Mouse (Mus musculus): Measurements from ENCODE around the gene Zfp362.

Zfp362 gene

DNA sequence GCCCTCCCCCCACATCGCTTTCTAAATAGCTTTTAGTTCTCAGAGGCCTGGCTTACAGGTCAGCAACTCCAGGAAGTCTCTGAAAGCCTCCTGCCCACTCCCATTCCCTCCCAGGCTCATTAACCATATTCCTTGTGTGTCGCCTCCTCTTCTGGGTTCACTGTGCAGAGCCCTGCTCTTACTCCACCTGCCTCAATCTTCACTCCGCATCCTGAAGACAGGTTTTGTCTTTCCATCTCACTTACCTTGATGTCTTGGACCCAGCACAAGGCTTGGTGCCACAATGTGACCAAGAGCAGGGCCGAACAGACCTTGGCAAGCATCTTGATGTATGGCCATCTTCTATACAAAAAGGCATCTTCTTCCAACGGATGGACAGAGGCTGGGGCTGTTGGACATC is 46.6 kb downstream of the Zfp362 start:
- DNase-seq (ENCODE audit: low spot score): no peak

DNA sequence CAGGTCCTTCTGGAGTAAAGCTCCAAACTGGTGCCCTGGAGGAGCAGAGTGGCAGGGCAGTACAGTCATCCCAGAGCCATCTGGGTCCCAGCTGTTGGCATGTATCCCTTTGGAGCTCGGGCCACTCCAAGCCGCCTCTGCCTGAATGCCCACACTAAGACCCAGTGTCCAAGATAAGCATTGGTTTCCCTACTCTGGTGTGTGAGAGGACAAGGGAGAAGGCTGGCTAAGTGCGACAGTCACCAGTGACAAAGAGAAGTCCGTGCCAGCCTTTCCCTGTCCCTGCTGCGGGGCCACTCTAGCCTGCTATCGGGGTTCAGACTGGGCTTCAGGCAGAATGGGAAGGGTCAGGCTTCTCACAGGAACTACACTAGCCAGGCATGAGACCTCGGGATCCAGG is 49.9 kb downstream of the Zfp362 start:
- no peak for DNase-seq (ENCODE audit: low spot score)

DNA sequence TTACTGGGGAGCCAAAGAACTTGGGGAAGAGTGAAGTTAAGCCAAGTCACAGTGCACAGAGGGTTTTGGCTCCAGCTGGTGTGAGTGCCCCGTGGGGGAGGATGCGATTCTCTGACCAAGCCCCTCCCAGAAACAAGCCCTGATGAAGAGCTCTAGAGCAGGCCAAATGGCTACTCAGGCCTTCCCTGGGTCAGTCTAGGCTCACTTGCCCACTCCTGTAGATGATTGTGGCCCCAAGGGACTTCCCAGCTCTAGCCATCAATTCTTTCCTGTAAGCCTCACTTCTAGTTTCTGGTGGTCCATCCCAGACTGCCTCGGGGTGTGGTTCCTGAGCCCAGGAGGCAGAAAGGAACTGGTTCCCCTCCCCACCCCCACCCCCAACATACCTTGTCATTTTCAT is 50.8 kb downstream of the Zfp362 start, which contains the start of gene A3galt2:
Gene A3galt2 (plus strand): TSS at position 301 of the 400 bp plus-strand sequence.
- no peak for DNase-seq (ENCODE audit: low spot score)

DNA sequence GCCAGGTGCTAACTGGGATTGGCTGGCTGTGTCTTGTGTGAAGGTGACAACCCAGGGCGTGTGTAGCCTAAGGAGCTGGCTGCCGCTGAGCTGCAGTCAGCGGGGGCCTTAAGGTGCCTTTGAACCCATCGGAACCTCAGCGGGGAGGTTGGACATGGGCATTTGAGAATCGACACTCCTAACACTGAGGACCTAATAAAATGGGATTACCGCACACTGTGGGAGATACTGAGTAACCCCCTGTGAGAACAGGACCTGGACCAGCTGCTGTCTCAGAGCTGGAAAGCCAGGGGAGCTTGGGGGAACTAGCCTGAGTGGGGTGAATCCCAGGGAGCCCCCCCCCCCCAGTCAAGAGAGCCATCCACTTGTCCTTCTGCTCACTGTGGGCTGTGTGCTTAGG is 52.3 kb downstream of the Zfp362 start:
- DNase-seq (ENCODE audit: low spot score): no peak

DNA sequence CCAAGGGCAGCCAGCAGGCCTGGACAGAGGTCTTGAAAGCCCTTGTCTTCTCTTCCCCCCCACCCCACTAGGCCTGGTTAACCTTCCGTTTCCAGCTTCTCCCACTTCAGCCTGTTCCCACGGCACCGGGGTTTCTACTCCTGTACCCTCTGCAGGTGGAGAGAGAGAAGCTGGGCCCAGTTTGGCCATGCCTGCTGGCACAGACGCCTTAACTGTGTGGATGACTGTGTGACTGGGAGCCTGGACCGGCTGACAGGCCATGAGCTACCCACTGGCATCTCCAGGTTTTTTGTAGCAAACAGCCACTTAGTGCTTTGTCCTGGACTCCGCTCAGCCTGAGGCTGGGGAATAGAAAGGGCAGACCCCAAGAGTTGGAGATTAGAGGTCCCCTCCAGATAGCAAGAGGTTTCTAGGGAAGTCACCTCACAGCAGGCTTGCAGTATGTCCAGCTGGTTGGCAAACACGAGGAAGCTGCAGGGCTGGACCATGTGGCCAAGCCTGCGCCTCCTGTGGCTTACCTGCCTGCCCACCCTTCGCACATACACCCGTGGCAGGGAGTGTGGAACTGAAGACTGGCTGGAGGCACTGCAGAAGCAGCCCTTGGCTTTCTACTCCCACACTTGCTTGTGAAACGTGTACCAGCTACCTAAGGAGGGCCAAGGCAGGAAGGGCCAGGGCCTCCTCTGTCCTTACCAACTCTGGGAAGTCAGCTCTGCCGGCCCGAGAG is 53.7 kb downstream of the Zfp362 start:
- DNase-seq (ENCODE audit: low spot score): no peak

DNA sequence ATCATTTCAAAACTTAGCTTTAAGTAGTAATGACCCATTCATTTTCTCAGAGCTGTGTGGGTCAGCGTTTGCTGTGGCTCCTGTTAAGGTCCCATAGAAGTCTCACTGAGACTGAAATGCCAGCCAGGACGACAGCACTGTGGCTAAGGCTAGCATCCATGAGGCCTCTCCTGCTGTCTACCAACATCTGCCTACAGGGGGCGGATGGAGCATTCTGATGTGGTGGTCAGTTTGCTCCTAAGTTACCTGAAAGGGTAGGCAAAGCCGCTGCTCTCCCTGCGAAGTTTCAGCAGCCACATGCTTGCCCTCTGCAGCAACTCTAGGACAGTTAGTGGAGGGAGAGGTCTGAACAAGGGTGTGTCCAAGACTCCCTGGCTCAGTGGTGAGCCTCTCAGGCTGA is 54.8 kb downstream of the Zfp362 start:
- peak; percentile 61 for DNase-seq (ENCODE audit: low spot score)

DNA sequence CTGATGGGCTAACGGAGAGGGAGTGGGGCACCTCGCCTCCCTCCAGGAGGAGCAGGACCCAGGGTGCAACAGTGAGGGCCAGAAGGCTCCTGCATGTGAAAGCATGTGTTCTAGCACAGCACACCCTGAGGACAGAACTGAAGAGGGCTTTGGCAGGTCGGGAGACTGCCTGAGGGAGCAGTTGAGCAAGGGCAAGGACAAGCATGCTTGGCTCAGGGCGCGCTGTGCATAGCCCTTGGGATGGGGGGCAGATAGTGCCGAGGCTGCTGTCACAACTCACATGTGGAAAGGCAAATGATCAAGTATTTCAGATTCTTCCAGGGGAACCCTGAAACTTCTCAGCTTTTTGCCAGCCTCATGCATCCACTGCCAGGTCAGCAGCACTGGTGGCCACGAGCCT is 57.5 kb downstream of the Zfp362 start:
- no peak for DNase-seq (ENCODE audit: low spot score)

DNA sequence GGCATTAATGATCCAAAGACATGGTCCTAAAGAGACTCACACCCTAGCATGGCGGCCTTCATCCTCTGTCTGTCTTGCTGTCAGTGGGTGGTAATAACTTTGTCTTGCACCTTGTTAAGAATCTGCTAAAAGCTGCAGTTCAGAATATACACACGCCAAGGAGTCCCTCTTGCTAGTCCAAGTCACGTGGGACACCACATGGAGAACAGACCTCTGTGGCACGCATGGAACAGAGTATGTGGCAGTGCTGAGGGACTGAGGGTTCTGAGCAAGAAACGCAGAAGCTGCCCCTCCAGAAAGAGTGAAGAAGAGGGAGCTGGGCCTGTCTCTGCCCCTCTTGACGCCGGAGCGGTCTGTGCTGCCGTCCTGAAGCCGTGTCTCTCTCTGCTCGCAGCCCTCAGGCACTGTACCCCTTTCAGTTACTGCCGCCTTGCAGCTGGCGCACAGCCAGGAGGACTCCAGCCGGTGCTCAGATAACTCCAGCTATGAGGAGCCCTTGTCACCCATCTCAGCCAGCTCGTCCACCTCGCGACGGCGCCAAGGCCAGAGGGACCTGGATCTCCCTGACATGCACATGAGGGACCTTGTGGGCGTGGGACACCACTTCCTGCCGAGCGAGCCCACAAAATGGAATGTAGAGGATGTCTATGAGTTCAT is 58.1 kb downstream of the Zfp362 start:
- no peak for DNase-seq (ENCODE audit: low spot score)

DNA sequence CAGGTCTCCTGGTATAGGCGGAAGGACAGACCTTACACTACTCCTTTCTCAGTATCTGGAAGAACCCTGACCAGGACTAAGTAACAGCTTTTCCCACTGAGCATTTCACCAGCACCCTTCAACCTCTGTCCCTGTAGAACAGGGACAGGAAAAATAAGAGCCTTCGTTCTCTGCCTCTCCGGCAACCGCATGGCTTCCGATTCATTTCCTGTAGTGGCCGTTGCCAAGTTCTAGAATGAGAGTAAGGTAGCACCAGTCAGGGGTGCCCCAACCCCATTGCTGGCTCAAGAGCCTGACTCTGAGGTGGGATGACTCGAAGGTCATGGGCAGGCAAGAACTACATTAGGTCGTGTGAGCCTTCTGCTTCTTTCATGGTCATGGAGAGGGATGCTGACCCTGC is 60.7 kb downstream of the Zfp362 start:
- no peak for DNase-seq (ENCODE audit: low spot score)

DNA sequence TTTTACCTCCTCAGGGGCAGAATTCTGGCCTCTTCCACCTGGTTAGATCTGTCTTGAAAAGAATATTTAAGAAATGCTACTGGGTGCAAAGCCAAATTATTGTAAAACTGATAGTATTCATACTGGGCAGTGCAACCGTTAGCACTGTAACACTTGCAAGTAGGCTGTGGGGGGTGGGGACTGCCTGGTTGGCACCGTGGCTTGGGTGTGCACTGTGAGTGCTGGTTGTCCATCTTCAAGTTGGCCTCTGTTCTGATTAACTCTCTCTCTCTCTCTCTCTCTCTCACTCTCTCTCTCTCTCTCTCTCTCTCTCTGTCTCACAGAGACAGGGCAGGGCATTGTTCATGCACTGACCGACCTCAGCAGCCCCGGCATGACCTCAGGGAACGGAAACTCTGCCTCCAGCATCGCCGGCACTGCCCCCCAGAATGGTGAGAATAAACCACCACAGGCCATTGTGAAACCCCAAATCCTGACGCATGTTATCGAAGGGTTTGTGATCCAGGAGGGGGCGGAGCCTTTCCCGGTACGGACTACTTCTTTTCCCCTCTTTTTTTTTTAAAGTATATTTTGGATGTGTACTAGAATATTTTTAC is 62.7 kb downstream of the Zfp362 start:
- no peak for DNase-seq (ENCODE audit: low spot score)

DNA sequence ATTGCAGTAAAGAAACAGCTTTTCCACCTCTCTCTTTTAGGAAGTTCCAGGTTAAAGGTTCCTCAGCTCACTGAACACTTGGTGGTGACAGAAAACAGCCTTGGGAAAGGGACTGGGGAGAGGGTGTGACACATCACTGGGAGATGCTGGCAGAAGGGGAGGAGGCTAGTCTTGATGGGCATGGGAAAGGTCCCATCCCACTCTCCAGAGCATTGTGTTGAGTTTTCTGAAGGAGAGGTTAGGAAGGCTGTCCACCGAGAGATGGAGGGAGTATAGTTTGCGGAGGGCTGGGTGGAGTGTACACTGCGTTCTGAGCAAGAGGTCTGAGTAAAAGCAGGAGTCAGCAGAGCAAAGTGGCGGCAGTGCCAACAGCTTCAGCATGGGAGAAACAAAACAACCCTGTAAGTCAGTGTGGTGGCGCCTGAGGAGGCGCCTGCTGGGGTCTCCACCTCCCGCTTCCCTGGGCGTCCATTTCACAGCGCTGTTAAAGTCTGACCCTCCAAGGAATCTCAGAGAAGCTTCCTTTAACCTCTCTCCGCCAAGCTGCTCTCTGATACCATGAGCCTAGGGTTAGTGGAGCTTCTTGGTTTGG is 63.4 kb downstream of the Zfp362 start:
- no peak for DNase-seq (ENCODE audit: low spot score)

DNA sequence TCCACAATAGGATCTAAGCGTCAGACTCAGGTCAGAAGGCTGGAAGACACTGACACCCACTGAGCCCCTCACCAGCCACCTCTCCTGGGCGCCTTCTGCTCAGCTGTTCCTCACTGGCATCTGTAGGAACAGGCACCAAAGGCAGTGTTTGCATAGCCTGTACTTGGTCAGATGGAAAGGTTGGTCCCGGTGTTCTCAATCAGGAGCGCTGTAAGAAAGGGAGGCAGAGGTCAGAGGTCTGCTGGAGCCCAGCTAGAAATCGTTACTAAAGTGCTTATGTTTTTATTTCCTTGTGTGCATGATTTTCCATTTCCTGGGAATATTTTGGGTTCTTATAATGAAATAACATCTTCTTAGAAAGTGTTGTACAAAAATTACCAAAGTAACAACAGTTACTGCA is 63.9 kb downstream of the Zfp362 start:
- no peak for DNase-seq (ENCODE audit: low spot score)

DNA sequence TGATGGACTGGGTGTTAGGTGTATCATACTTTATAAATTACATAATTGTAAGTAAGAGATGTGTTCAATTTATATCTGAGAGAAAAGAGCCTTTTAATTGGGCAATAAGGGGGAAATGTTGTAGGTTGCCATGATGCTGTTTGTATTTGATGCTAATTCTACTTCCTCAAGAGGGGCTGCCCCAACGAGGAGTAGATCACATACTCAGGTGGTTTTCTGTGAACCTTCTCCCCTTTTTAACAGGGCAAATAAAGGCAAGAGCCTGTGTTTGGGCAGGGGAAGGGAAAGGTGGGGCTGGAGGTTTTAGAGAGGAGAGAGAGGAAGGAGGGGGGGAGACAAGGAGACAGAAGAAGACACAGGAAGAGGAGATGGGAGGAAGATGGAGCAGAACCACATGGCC is 65.0 kb downstream of the Zfp362 start:
- DNase-seq (ENCODE audit: low spot score): no peak

DNA sequence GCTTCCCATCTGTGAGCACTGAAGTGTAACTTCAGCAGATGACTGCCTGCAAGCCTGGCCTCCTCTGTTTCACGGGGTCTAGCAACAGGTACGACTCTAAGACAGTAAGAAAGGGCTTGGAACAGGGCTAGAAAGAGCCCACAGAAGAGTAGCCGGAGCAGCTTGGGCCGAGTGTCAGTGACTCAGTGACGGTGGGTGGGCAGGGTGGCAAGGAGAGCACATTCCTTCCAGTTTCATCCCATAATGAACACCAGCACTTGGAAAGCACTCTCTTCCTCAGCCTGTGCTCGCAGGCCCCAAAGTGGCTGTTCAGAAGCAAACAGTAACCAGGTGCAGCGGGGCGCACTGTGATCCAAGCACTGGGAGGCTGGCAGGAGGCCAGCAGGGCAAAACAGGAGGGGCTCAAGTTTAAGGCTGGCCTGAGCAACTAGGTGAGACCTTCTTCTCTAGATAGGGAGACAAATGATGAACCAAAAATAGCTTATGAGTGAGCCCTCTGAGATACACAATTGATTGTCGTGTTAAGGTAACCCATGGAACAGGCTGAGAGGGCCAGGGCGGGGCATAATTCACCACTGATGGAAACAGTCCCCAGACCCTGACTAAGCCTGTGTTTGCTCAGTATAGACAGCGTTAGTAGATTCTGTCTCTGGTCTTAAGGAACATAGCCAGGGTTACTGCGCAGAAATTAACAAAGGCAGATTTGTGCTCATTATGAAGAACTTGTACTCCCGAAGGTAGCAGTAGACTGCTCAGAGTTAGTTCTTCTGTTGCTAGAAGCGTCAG is 67.8 kb downstream of the Zfp362 start:
- no peak for DNase-seq (ENCODE audit: low spot score)

DNA sequence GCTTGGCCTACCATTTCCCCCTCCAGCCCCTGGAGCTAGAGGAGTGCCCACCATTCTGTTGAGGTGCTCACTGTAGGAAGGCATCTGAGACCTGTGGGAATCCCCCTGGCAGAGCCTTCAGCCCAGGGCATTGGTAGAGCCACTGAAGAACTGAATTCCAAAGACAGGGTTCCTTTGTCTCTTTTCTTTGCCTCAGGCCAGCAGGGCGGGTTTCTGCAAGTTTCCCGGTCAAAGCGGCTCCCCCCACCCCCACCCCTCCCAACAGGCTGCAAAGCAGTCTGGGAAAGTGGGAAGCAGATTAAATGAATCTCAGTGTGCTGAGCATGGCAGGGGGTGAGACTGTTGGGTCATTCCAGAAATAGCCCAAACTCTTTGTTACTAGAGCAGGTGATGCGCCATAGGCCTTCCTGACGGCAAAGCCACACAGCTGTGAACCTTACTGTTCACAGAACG is 68.7 kb downstream of the Zfp362 start:
- peak; percentile 52 for DNase-seq (ENCODE audit: low spot score)

DNA sequence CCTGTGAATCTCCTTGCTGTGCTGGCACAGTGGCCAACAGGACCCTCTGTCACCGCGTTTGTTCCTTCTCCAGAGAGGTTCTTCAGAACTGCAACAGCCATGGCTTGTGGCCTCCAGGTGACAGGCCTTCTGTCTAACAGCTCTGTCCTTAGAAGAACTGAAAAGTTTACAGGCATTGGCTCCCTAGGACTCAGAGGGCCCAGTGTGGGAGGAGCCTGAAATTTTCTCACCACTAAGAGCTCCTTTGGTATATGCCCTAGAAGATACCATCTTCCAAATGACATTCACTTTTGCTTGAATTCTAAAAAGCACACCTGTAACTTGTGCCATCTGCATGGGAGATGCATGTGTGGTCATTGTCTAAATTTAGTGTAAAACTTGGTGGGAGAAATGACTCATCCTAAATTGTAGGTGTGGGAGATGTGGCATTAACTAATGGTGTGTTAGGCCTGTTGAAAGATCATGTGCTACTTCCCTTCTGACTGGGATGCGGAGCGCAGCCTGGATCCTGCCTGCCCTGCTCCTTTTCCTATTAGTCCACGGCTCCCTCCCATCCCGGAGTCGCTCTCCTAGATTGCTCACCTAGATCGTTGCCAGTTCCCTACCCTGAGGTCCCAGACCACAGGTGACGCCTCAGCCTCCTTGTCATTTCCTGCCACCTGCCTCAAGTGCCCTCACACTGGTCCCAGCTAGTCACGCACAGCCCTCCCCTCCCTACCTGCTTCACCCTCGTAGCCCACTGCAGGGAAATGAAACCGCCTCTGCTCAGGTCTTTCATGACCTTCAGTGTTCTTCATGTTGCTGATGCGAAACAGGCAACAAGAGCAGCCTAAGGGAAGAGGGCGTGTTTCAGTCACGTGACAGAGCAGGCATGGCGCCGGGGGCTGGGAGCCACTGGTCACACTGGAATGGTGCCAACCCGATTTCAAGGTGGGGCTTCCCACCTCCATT is 70.8 kb downstream of the Zfp362 start:
- no peak for DNase-seq (ENCODE audit: low spot score)

DNA sequence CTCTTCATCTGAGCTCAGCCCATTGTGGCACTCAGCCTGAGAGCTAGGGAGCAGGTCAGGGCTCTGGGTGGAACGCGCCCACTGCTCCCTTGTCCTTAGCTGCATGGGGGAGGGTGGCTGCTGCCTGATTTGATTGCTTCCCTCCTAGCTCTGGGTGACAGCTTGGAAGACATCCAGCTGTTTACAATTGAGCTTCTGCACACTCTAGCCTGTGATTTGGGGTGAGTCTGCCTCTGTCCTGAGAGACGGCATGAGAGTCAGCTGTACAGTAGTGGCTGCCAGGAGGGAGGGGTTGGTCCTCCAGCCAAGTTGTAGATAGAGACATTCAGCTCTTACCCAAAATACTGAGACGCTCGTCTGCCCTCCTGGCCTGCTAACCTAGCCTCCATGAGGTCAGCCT is 71.6 kb downstream of the Zfp362 start:
- DNase-seq (ENCODE audit: low spot score): no peak

DNA sequence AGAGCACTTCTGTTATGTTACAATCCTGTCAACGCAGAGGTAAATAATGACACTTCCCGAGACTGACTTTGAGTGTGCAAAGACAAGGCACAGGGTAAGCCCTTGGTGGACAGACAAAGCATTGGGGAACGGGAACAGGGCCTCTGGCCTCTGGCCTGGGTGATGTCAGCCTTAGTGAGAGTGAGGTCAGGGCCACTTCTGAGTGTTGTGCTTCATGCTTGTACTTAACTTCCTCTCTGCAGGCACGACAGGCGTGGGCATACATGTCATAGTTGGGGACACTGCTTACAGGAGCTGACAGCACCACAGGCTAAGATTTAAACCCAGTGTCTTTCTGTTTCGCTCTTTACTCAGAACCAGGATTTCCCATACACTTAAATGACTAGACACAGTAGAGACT is 72.3 kb downstream of the Zfp362 start:
- no peak for DNase-seq (ENCODE audit: low spot score)

DNA sequence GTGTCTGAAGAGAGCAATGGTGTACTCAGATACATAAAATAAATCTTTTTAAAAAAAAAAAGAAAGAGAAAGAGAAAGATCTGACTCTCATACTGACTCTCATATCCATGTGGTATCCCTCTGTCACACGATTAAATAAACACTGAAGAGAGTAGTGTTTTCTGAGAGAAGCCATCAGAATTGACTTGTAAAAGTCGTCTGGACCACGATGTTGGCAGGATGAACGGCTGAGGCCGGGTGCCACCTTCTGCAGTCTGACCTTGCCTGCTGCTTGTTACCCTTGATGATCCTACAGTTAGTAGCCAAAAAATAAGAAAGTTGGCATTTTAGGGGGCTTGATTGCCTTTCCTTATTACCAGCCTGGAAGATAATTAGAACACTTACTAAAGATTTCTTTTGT is 73.1 kb downstream of the Zfp362 start:
- no peak for DNase-seq (ENCODE audit: low spot score)

DNA sequence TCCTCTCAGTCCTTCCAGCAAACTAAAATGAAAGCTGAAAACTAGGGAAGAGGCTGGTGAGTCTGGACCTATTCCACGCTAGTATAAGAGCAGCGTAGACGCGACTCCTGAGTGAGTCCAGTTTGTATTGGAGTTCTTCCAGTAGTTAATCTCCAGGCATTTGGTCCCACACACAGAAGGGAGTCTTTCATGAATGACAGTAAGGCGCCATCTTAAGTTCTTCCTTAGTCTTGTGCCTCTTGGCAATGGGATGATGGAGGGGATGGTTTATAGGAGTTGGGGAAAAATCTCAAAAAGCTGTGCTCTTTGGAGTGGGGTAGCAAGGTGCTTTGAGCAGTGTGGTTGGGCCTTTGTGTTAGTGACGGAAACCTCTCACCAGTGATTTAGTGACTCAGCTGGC is 75.6 kb downstream of the Zfp362 start:
- no peak for DNase-seq (ENCODE audit: low spot score)

DNA sequence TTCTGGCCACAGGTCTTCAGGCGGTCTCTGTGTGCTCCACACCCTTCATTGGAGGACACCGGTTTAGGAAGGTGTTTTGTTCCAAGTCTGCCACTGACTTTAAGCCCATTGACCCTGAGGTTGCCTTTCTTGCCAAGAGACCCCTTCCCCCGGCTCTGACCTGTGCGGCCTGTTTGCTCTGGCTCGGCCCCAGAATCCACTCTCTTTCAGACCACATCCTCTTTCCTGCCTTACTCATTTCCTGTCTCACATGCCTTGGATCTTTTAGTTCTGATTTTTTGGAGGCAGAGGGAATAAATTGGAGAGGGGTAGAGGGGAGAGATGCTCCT is 76.2 kb downstream of the Zfp362 start:
- no peak for DNase-seq (ENCODE audit: low spot score)
